Mouse (Mus musculus): ENCODE data around the gene Itih1.

The Itih1 gene

DNA sequence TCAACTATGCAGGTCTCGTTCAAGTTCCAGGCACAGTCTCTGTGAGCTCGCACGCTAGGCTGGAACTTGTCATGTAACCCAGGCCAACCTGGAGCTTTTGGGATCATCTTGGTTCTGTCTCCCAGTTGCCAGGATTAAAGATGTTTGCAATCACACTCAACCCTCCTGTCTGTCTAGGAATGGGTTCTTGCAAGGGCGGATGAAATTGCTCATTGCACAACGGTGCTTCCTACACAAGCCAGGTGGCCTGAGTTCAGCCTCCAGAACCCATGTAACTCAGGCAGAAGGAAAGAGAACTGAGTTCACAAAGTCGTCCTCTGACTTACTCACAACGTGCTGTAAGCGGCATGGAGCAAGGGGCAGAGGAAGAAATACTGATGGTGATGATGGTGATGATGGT is 31.9 kb downstream of the Itih1 start:
- in situ Hi-C loops (cut with MboI; ENCODE audit: low pct_unique_long_range_greater_than_20kb in 1 of 2, low sequenced_read_pairs in 2 of 2, unreplicated experiment in 1 of 2) = no loop called here

DNA sequence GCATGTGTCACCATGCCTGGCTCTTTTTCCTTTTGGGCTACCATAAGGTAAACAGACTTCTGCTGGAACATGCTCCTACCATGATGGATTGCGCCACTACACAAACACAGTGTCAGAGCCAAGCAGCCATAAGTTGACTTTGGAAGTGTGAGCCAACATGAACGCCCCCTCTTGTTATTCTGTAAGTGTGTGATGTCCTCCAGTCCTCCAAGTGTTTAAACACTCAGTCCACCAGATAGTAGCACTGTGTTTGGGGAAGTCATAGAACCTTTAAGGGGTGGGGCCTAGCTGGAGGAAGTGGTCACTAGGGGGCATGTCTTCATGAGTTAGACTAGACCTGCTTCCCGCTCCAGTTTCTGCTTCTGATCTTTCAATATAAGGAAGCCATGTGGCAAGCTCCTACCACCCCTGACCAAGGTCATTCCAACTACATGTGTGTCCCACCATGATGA is 35.2 kb downstream of the Itih1 start:
- in situ Hi-C loops (cut with MboI; ENCODE audit: low pct_unique_long_range_greater_than_20kb in 1 of 2, low sequenced_read_pairs in 2 of 2, unreplicated experiment in 1 of 2) = no loop called here

DNA sequence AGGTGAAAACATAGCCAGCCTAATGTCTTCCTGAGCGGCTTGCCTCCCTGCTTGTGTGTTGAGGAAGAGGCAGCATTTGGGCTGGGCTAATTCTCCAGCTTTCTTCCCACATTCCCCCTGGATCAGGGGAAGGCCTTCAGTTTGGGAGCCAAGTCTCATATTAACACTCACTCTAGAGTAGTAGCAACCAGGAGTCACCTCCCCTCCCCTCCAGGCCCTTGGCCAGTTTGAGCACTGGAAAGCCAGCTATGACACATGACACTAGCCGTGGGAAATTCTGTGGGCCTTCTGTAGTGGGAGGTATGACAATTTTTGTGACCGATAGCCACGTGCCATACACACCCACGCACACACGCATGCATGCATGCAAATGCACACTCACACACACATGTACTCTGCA is 37.1 kb downstream of the Itih1 start:
- in situ Hi-C loops (cut with MboI; ENCODE audit: low pct_unique_long_range_greater_than_20kb in 1 of 2, low sequenced_read_pairs in 2 of 2, unreplicated experiment in 1 of 2) = no loop called here

DNA sequence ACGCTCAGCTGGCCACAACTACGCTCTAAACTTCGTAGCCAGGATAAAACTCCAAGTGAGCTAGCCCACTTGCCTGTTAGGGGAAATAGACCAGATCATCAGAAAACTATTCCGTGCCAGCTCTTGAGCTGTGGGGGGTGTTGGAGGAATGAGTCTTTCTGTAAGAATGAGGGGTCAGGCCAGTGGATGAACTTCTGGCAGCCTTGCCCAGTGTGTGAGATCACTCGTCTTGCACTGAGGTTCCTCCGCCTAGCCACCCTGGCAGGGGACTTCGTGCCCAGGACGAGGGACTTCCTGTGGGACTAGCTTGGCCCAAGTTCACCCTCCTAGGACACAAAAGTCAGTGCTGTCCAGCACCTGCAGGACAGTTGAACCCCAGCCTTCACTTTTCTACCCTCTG is 38.8 kb downstream of the Itih1 start:
- in situ Hi-C loops (cut with MboI; ENCODE audit: low pct_unique_long_range_greater_than_20kb in 1 of 2, low sequenced_read_pairs in 2 of 2, unreplicated experiment in 1 of 2) = no loop called here

DNA sequence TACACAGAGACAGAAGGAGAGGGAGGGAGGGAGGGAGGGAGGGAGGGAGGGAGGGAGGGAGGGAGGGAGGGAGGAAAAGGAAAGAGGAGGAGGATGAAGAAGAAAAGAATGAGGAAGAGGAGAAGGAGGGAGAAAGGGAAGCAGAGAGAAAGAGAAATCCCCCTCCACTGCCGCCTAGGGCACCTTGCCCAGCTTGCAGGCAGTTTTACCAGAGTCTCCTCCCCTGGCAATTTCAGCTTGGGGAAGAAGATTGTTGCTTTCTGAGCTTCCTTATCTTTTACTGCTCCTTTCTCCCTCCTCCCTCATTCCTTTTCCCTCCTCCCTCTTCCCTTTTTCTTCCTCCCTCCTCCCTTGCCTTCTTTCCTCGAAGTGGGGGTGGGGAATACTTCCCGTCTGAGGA is 40.1 kb downstream of the Itih1 start:
- in situ Hi-C loops (cut with MboI; ENCODE audit: low pct_unique_long_range_greater_than_20kb in 1 of 2, low sequenced_read_pairs in 2 of 2, unreplicated experiment in 1 of 2) = no loop called here

DNA sequence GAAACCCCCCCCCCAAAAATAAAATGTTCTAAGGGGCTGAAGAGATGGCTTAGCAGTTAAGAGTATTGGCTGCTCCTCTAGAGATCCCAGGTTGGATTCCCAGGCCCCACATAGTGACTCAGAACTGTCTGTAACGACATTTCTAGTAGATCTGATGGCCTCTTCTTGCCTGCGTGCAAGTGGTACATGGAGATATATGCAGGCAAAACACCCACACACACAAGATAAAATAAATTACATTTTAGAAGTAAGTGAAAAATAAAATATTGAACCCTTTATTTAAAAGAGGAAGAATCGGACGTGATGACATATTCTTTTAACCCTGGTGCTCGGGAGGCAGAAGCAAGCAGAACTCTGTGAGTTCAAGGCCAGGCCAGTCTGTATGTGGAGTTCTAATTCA is 40.5 kb downstream of the Itih1 start:
- in situ Hi-C loops (cut with MboI; ENCODE audit: low pct_unique_long_range_greater_than_20kb in 1 of 2, low sequenced_read_pairs in 2 of 2, unreplicated experiment in 1 of 2) = no loop called here

DNA sequence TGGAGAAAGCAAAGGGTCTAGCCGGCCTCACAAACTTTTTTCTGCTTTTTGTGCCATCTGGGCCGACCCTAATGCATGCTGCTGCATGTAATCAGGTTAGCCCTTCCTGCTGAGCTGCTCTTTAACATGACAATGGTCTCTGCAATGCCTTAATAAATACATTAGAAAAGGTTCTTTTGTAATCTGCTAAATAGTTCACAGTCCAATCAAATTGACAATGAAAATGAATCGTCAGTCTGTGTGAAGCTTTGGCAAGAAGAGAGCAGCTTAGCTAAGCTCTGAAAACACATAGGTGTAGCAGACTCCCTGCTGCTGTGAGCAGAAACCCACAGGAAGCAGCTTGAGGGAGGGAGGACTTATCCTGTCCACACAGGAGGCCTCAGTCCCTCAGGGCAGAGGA is 43.1 kb downstream of the Itih1 start:
- in situ Hi-C loops (cut with MboI; ENCODE audit: low pct_unique_long_range_greater_than_20kb in 1 of 2, low sequenced_read_pairs in 2 of 2, unreplicated experiment in 1 of 2) = no loop called here

DNA sequence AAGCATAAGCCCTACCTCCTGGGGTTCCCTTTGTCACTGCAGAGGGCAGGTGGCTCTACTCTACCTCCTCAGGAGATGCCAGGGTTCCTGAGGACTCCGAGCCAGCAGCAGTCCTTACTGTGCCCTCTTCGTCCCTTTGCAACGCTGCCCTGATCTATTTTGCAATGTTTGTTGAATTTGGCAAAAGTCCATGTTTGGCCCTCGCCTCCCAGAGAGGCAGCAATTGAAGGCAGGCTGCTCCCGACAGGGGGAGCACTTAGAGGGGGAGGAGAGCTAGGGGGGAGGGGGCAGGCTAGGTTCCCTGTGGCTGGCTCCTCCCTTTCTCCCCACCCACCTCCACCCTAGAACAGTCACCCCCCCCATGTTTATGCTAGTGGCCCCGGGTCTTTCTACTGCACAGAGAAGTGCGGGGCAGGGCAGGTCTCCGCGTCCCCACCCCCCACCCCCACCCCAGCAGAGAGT is 54.8 kb downstream of the Itih1 start:
- in situ Hi-C loops (cut with MboI; ENCODE audit: low pct_unique_long_range_greater_than_20kb in 1 of 2, low sequenced_read_pairs in 2 of 2, unreplicated experiment in 1 of 2) = no loop called here

DNA sequence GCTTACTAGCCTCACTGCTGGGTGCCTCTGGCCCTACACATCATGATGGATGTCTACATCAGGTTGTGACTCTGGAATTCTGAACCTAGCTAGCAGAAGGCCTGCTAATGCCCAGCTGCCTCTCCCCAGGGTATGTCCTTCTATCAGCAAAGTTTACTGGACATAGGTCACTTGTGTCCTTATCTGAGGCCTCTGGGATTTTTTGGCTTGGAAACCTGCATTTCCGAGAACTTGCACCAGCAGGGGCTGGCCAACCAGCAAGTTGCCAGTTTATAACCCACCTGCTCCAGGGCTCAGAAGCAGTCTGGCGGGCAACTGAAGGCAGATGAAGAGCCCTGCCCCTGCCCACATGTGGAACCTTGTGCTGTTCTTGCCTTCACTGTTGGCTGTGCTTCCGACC is 56.9 kb downstream of the Itih1 start, which contains the start of gene Itih4:
Itih4 (plus strand) TSS at position 273 of the 400 bp plus-strand sequence.
- in situ Hi-C loops (cut with MboI; ENCODE audit: low pct_unique_long_range_greater_than_20kb in 1 of 2, low sequenced_read_pairs in 2 of 2, unreplicated experiment in 1 of 2) = no loop called here

DNA sequence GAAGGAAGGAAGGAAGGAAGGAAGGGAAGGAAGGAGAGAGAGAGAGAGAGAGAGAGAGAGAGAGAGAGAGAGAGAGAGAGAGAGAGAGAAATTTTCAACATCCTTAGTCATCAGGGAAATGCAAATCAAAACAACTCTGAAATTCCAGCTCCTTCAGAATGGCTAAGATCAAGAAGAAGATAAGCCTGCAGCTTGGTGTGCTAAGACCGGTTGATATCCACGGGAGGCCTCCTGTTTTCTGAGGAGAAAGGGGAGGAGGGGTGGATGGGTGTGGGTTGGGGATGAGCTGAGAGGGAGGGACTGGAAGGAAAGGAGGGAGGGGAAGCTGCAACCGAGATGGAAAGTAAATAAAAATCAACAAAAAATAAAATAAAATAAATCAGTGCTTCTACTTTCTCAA is 57.8 kb downstream of the Itih1 start:
- in situ Hi-C loops (cut with MboI; ENCODE audit: low pct_unique_long_range_greater_than_20kb in 1 of 2, low sequenced_read_pairs in 2 of 2, unreplicated experiment in 1 of 2) = no loop called here

DNA sequence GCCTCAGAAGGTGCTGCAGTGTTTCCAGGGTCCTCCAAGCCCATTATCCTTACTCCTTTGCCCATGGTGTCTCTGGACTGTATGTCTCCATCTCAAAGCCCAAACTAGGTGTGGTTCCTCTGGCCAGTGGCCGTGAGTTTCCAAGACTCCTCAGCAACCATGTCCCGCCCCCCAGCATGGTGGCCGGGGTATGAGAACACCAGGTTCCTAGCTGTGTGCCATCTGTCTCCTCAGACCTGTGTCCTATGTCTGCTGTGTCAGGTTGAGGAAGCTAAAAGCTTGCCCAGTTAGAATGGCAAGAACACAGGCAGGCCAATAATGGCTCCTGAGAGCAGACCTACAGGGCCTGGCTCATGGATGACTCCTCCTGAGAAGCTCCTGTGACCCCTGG is 61.4 kb downstream of the Itih1 start:
- in situ Hi-C loops (cut with MboI; ENCODE audit: low pct_unique_long_range_greater_than_20kb in 1 of 2, low sequenced_read_pairs in 2 of 2, unreplicated experiment in 1 of 2) = no loop called here

DNA sequence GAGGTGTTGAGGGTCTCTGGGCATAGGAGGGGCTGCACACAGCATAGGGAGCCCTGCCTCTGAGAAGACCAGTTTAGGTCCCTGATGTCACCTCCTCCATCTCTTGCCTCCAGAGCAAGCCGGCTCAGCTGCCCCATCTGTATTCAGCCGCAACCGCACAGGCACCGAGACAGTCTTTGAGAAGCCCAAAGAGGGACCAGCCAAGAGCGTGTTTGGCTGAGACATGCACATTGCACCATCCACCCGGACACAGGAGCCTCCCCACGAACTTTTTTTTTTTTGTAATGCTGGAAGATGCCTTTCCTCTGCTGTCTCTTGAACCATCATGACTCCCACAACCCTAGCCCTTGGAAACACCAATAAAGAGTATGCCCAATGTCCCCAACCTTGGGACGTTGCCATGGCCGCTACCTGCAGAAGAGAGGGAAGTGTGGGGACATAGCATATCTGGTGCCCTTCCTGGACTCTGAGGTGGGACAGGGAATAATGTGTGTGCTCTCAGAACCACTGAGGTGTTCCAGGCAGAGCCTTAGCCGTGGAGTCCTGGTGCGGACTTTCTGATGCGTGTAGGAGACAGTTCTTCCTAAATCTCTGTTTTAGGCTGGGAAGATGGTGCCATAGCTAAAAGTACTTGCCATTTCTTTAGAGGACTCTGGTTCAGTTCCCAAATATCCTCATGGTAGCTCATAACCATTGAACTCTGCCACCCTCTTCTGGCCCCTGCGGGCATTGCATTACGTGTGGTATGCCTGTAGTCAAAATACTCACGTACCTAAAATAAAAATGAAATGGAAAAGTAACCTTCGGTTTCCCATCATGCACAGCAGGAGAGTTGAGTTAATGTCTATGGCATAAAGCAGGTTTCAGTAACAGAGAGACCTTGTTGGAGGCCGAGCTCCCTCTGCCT is 62.0 kb downstream of the Itih1 start:
- in situ Hi-C loops (cut with MboI; ENCODE audit: low pct_unique_long_range_greater_than_20kb in 1 of 2, low sequenced_read_pairs in 2 of 2, unreplicated experiment in 1 of 2) = no loop called here

DNA sequence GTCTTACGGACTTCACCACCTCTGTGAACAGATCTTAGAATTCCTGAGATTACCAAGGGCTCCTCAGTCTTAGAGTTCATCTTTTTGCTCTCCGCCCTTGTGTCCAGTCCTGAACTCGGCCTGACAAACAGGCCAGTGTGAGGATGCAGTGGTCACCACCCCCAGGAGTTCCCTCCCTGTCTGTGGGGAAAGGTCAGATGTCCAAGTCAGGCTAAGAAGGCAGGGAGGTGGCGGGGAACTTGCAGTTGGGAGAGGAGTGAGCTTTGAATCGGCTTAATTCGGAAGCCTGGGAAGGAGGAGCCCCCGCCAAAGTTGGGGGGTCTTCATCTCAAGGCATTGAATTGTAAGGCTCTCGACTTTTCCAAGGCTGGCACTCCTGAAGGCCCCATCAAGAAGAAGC is 62.8 kb downstream of the Itih1 start:
- in situ Hi-C loops (cut with MboI; ENCODE audit: low pct_unique_long_range_greater_than_20kb in 1 of 2, low sequenced_read_pairs in 2 of 2, unreplicated experiment in 1 of 2) = no loop called here

DNA sequence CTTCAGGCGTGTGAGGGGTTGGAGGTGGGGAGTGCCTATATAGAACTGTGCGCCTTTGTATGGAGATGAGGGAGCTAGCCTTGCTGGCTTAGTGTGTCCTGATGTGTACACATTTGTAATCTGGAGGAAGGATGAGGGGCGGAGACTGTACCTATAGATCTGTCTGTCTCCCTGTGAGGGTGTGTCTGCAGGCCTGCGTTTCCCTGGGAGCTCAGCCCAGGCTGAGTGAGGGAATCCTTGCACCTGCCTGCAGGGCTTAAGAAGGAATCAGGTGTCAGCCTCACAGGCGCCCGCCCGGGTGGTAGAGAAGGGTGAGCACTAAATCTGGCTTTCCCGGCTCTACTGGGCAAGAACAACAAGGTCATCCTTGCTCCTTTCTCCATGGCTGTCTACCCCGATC is 63.3 kb downstream of the Itih1 start:
- in situ Hi-C loops (cut with MboI; ENCODE audit: low pct_unique_long_range_greater_than_20kb in 1 of 2, low sequenced_read_pairs in 2 of 2, unreplicated experiment in 1 of 2) = no loop called here

Data from mouse embryonic stem cell (cell line).